Mouse (Mus musculus) liver, embryonic 14.5 days (tissue): ENCODE measurements around the gene St5.

ENCODE experiments used
- CTCF ChIP-seq: IDR thresholded peaks from 2 replicates; pipeline ENCODE4 v1.5.1; 2016; ENCODE audit warnings: antibody characterized with exemption, low read depth, control low read depth
- EP300 ChIP-seq: IDR thresholded peaks from 2 replicates; pipeline ENCODE4 v1.6.1; 2016; ENCODE audit warnings: antibody characterized with exemption, low read depth

- TF ChIP-seq CTCF: no peak
- no peak for TF ChIP-seq EP300
These were observed 161.6 kb downstream of the St5 start for GRCm38 (mm10) chr7:109541609-109542363.
